Mouse (Mus musculus) heart, embryonic 13.5 days (tissue): ENCODE measurements around the gene 1810010D01Rik. TPM values are rescaled to one million over a fixed set of nuclear protein-coding genes. Genes with fewer than 3 reads are reported as not detected.

ENCODE experiments used
- ATAC-seq: fragments of 200-750 bp; cut with Nextera tagmentation; 2 replicates; pipeline ENCODE4 v1.8.0; 2017; ENCODE audit warnings: moderate TSS enrichment; ENCODE audit not compliant: insufficient number of reproducible peaks, low FRiP score, low TSS enrichment; ENCODE audit errors: extremely low read depth
- H3K27ac ChIP-seq: fragments of 300-500 bp; sonication (generic); replicated peaks from 2 replicates; pipeline ENCODE4 v1.5.1; 2015; ENCODE audit warnings: moderate library complexity, mild to moderate bottlenecking, inconsistent platforms
- H3K27me3 ChIP-seq: fragments of 300-500 bp; sonication (generic); replicated peaks from 2 replicates; pipeline ENCODE4 v1.6.1; 2015; ENCODE audit warnings: mild to moderate bottlenecking, inconsistent platforms
- H3K36me3 ChIP-seq: fragments of 300-500 bp; sonication (generic); 2 replicates; pipeline ENCODE4 v1.6.1; 2015; ENCODE audit warnings: mild to moderate bottlenecking, inconsistent platforms
- H3K4me1 ChIP-seq: fragments of 300-500 bp; sonication (generic); 2 replicates; pipeline ENCODE4 v1.6.1; 2015; ENCODE audit warnings: inconsistent platforms
- H3K4me2 ChIP-seq: fragments of 300-500 bp; sonication (generic); 2 replicates; pipeline ENCODE4 v1.6.1; 2015; ENCODE audit warnings: inconsistent platforms, mild to moderate bottlenecking, moderate library complexity
- H3K4me3 ChIP-seq: fragments of 300-500 bp; sonication (generic); 2 replicates; pipeline ENCODE4 v1.5.1; 2015; ENCODE audit warnings: moderate library complexity, mild to moderate bottlenecking, inconsistent platforms
- H3K9ac ChIP-seq: fragments of 300-500 bp; sonication (generic); 2 replicates; pipeline ENCODE4 v1.6.1; 2015; ENCODE audit warnings: inconsistent platforms, mild to moderate bottlenecking, moderate library complexity
- H3K9me3 ChIP-seq: fragments of 300-500 bp; sonication (generic); 2 replicates; pipeline ENCODE4 v1.6.1; 2016; ENCODE audit warnings: inconsistent platforms
- WGBS: fragments of 180-500 bp; shearing (Covaris S2); methylation state at CpG from one replicate; pipeline ENCODE4 v1.1.7; 2015; ENCODE audit warnings: mixed read lengths; 5-methylcytosine and 5-hydroxymethylcytosine counted together
- polyA plus RNA-seq: library from polyadenylated mRNA; unstranded; fragments of >200 nt; fragmentation: Nextera tagmentation; extraction: Ambion mirVana; gene quantifications from 2 replicates; pipeline ENCODE4 v1.2.1, GENCODE M21; 2015

1810010D01Rik gene
- polyA plus RNA-seq, 1 experiment from 2014 or later: 0.16 TPM

- H3K27me3 ChIP-seq: no peaks in the 10 kb centered on the region; the same call in 1 of the 2 replicates
- H3K4me2 ChIP-seq: no peak overlapping the region
- no peak overlapping the region for H3K4me3 ChIP-seq
- no peak for ATAC-seq
- no peaks in the 10 kb centered on the region for H3K9me3 ChIP-seq
- H3K9ac ChIP-seq: peak overlapping the region; percentile 74
- peak overlapping the region; percentile 56 for H3K27ac ChIP-seq
- 30% methylated on average over 14 of the region's 14 CpGs for WGBS
- peaks cover 47% of the 10 kb centered on the region for H3K4me1 ChIP-seq
- H3K36me3 ChIP-seq: no peaks in the 10 kb centered on the region
Measured at GRCm38 (mm10) chr7:145211680-145212659, 4.1 kb upstream of the 1810010D01Rik start.

GRCm38 (mm10) chr7:145210477-145211070 is 2.7 kb upstream of the 1810010D01Rik start:
- H3K4me3 ChIP-seq: no peak overlapping the region
- ATAC-seq: no peak
- no peaks in the 10 kb centered on the region for H3K36me3 ChIP-seq
- peaks cover 48% of the 10 kb centered on the region for H3K4me1 ChIP-seq
- H3K27me3 ChIP-seq: no peaks in the 10 kb centered on the region; the same call in 1 of the 2 replicates
- 68% methylated on average over 4 of the region's 4 CpGs for WGBS
- H3K27ac ChIP-seq: no peak overlapping the region
- H3K4me2 ChIP-seq: no peak overlapping the region
- no peak overlapping the region for H3K9ac ChIP-seq
- H3K9me3 ChIP-seq: no peaks in the 10 kb centered on the region

- H3K27ac ChIP-seq: peak overlapping the region; percentile 96
- H3K4me3 ChIP-seq: no peak overlapping the region
- H3K9me3 ChIP-seq: no peaks in the 10 kb centered on the region
- H3K36me3 ChIP-seq: no peaks in the 10 kb centered on the region
- H3K4me2 ChIP-seq: peak overlapping the region; percentile 60
- H3K27me3 ChIP-seq: no peaks in the 10 kb centered on the region
- ATAC-seq: no peak
- peaks cover 32% of the 10 kb centered on the region for H3K4me1 ChIP-seq
- peak overlapping the region; percentile 80 for H3K9ac ChIP-seq
- 60% methylated on average over 6 of the region's 6 CpGs for whole genome bisulfite sequencing
Measured at GRCm38 (mm10) chr7:145206801-145207200, 1.1 kb downstream of the 1810010D01Rik start.

GRCm38 (mm10) chr7:145206056-145206610 is 1.8 kb downstream of the 1810010D01Rik start:
- peak overlapping the region; percentile 23 for H3K4me3 ChIP-seq
- peak; percentile 60 for ATAC-seq
- H3K9me3 ChIP-seq: 0 out of 2 replicates have a peak, but pooled peaks cover 2% of the 10 kb centered on the region
- no peaks in the 10 kb centered on the region for H3K36me3 ChIP-seq
- peak overlapping the region; percentile 80 for H3K9ac ChIP-seq
- H3K27ac ChIP-seq: peak overlapping the region; percentile 96
- H3K4me1 ChIP-seq: peaks cover 27% of the 10 kb centered on the region
- H3K27me3 ChIP-seq: no peaks in the 10 kb centered on the region
- under 1% methylated on average over 34 of the region's 34 CpGs for WGBS
- H3K4me2 ChIP-seq: peak overlapping the region; percentile 60

- H3K9me3 ChIP-seq: 0 out of 2 replicates have a peak, but pooled peaks cover 4% of the 10 kb centered on the region
- peaks cover 23% of the 10 kb centered on the region for H3K4me1 ChIP-seq
- H3K9ac ChIP-seq: peak overlapping the region; percentile 80
- ATAC-seq: no peak
- H3K4me2 ChIP-seq: no peak overlapping the region
- peak overlapping the region; percentile 96 for H3K27ac ChIP-seq
- H3K36me3 ChIP-seq: no peaks in the 10 kb centered on the region
- no peaks in the 10 kb centered on the region for H3K27me3 ChIP-seq
- H3K4me3 ChIP-seq: no peak overlapping the region
- WGBS: 79% methylated on average over 4 of the region's 4 CpGs
Measured at GRCm38 (mm10) chr7:145205363-145205902, 2.5 kb downstream of the 1810010D01Rik start.

GRCm38 (mm10) chr7:145199711-145200110 is 8.2 kb downstream of the 1810010D01Rik start:
- Histone ChIP-seq H3K4me2 (no peak overlapping the region), H3K27ac (peak overlapping the region; percentile 97), H3K9me3 (0 out of 2 replicates have a peak, but pooled peaks cover 4% of the 10 kb centered on the region), H3K9ac (no peak overlapping the region), H3K27me3 (no peaks in the 10 kb centered on the region), H3K4me3 (no peak overlapping the region), H3K4me1 (peaks cover 51% of the 10 kb centered on the region), H3K36me3 (no peaks in the 10 kb centered on the region)
- ATAC-seq: no peak
- WGBS: 53% methylated on average over 2 of the region's 2 CpGs

- peak overlapping the region; percentile 34 for H3K4me2 ChIP-seq
- no peak overlapping the region for H3K4me3 ChIP-seq
- peak overlapping the region; percentile 97 for H3K27ac ChIP-seq
- 0 out of 2 replicates have a peak, but pooled peaks cover 4% of the 10 kb centered on the region for H3K9me3 ChIP-seq
- H3K27me3 ChIP-seq: no peaks in the 10 kb centered on the region
- ATAC-seq: peak; percentile 62; the same call in 1 of the 2 replicates
- no peaks in the 10 kb centered on the region for H3K36me3 ChIP-seq
- peaks cover 65% of the 10 kb centered on the region for H3K4me1 ChIP-seq
- 15% methylated on average over 4 of the region's 4 CpGs for WGBS
- peak overlapping the region; percentile 60 for H3K9ac ChIP-seq
Measured at GRCm38 (mm10) chr7:145198223-145198714, 9.7 kb downstream of the 1810010D01Rik start.

- Histone ChIP-seq H3K9ac (peak overlapping the region; percentile 60), H3K4me1 (peaks cover 67% of the 10 kb centered on the region), H3K27me3 (no peaks in the 10 kb centered on the region), H3K36me3 (no peaks in the 10 kb centered on the region), H3K4me2 (no peak overlapping the region), H3K27ac (peak overlapping the region; percentile 97), H3K9me3 (0 out of 2 replicates have a peak, but pooled peaks cover 4% of the 10 kb centered on the region), H3K4me3 (no peak overlapping the region)
- no peak for ATAC-seq
- 37% methylated on average over 3 of the region's 3 CpGs for WGBS
Measured at GRCm38 (mm10) chr7:145197711-145198110, 10.2 kb downstream of the 1810010D01Rik start.

GRCm38 (mm10) chr7:145197042-145197441 is 10.9 kb downstream of the 1810010D01Rik start:
- H3K4me2 ChIP-seq: no peak overlapping the region
- ATAC-seq: no peak
- no peak overlapping the region for H3K4me3 ChIP-seq
- H3K9me3 ChIP-seq: 0 out of 2 replicates have a peak, but pooled peaks cover 4% of the 10 kb centered on the region
- WGBS: 58% methylated on average over 3 of the region's 3 CpGs
- H3K27me3 ChIP-seq: no peaks in the 10 kb centered on the region
- no peaks in the 10 kb centered on the region for H3K36me3 ChIP-seq
- H3K4me1 ChIP-seq: peaks cover 68% of the 10 kb centered on the region
- peak overlapping the region; percentile 97 for H3K27ac ChIP-seq
- H3K9ac ChIP-seq: no peak overlapping the region

GRCm38 (mm10) chr7:145196340-145196739 is 11.6 kb downstream of the 1810010D01Rik start:
- ATAC-seq: no peak
- no peak overlapping the region for H3K27ac ChIP-seq
- no peak overlapping the region for H3K9ac ChIP-seq
- no peaks in the 10 kb centered on the region for H3K27me3 ChIP-seq
- no peaks in the 10 kb centered on the region for H3K36me3 ChIP-seq
- H3K4me2 ChIP-seq: no peak overlapping the region
- 85% methylated on average over 6 of the region's 6 CpGs for WGBS
- H3K4me1 ChIP-seq: peaks cover 68% of the 10 kb centered on the region
- no peak overlapping the region for H3K4me3 ChIP-seq
- H3K9me3 ChIP-seq: 0 out of 2 replicates have a peak, but pooled peaks cover 4% of the 10 kb centered on the region
